Mouse (Mus musculus) limb, embryonic 13.5 days (tissue): ENCODE results near the gene Prr15l. TPM values are rescaled to one million over a fixed set of nuclear protein-coding genes. Genes with fewer than 3 reads are reported as not detected.

Experiments used
- ATAC-seq: fragments of 200-750 bp; cut with Nextera tagmentation; 2 replicates; pipeline ENCODE4 v1.8.0; 2017; ENCODE audit warnings: low read depth, moderate number of reproducible peaks, moderate TSS enrichment; ENCODE audit not compliant: low FRiP score
- H3K27ac ChIP-seq: fragments of 300-500 bp; sonication (generic); 2 replicates; pipeline ENCODE4 v1.5.1; 2015; ENCODE audit warnings: inconsistent platforms, mild to moderate bottlenecking, moderate library complexity
- H3K27me3 ChIP-seq: fragments of 300-500 bp; sonication (generic); 2 replicates; pipeline ENCODE4 v1.6.1; 2015; ENCODE audit warnings: mild to moderate bottlenecking, inconsistent platforms
- H3K36me3 ChIP-seq: fragments of 300-500 bp; sonication (generic); 2 replicates; pipeline ENCODE4 v1.6.1; 2015; ENCODE audit warnings: inconsistent platforms, mild to moderate bottlenecking, moderate library complexity
- H3K4me1 ChIP-seq: fragments of 300-500 bp; sonication (generic); 2 replicates; pipeline ENCODE4 v1.6.1; 2015; ENCODE audit warnings: inconsistent platforms
- H3K4me2 ChIP-seq: fragments of 300-500 bp; sonication (generic); replicated peaks from 2 replicates; pipeline ENCODE4 v1.6.1; 2015; ENCODE audit warnings: inconsistent platforms, mild to moderate bottlenecking, moderate library complexity
- H3K4me3 ChIP-seq: fragments of 300-500 bp; sonication (generic); 2 replicates; pipeline ENCODE4 v1.5.1; 2015; ENCODE audit warnings: moderate library complexity, mild to moderate bottlenecking, inconsistent platforms
- H3K9ac ChIP-seq: fragments of 300-500 bp; sonication (generic); 2 replicates; pipeline ENCODE4 v1.6.1; 2015; ENCODE audit warnings: mild to moderate bottlenecking, inconsistent platforms
- H3K9me3 ChIP-seq: fragments of 300-500 bp; sonication (generic); 2 replicates; pipeline ENCODE4 v1.6.1; 2016; ENCODE audit warnings: inconsistent platforms
- WGBS: fragments of 180-500 bp; shearing (Covaris S2); methylation state at CpG from one replicate; pipeline ENCODE4 v1.1.7; 2015; 5-methylcytosine and 5-hydroxymethylcytosine counted together
- polyA plus RNA-seq: library from polyadenylated mRNA; unstranded; fragments of >200 nt; fragmentation: Nextera tagmentation; extraction: Ambion mirVana; gene quantifications from 2 replicates; pipeline ENCODE4 v1.2.1, GENCODE M21; 2015

Gene Prr15l
- polyA plus RNA-seq, 1 experiment from 2014 or later: 0.97 TPM

GRCm38 (mm10) chr11:96973426-96973964 is 45.6 kb downstream of the Prr15l start:
- no peak for ATAC-seq
- H3K4me3 ChIP-seq: no peak overlapping the region
- H3K9me3 ChIP-seq: no peaks in the 10 kb centered on the region
- H3K9ac ChIP-seq: 0 out of 2 replicates have a peak overlapping the region, but pooled peaks have one; percentile 43
- no peaks in the 10 kb centered on the region for H3K27me3 ChIP-seq
- H3K4me2 ChIP-seq: no peak overlapping the region
- whole genome bisulfite sequencing: 83% methylated on average over 5 of the region's 5 CpGs
- H3K36me3 ChIP-seq: no peaks in the 10 kb centered on the region
- peaks cover 37% of the 10 kb centered on the region for H3K4me1 ChIP-seq
- H3K27ac ChIP-seq: peak overlapping the region; percentile 33; the same call in 1 of the 2 replicates

GRCm38 (mm10) chr11:96974813-96975212 is 46.9 kb downstream of the Prr15l start:
- Histone ChIP-seq H3K36me3 (no peaks in the 10 kb centered on the region), H3K4me1 (peaks cover 35% of the 10 kb centered on the region), H3K9me3 (no peaks in the 10 kb centered on the region), H3K27ac (0 out of 2 replicates have a peak overlapping the region, but pooled peaks have one; percentile 6), H3K9ac (no peak overlapping the region), H3K4me2 (no peak overlapping the region), H3K27me3 (no peaks in the 10 kb centered on the region), H3K4me3 (no peak overlapping the region)
- ATAC-seq: no peak
- 80% methylated on average over 5 of the region's 5 CpGs for WGBS

- no peak for ATAC-seq
- WGBS: 86% methylated on average over 10 of the region's 10 CpGs
- Histone ChIP-seq H3K4me2 (peak overlapping the region; percentile 71), H3K9ac (peak overlapping the region; percentile 95), H3K4me1 (peaks cover 29% of the 10 kb centered on the region), H3K9me3 (no peaks in the 10 kb centered on the region), H3K36me3 (no peaks in the 10 kb centered on the region), H3K4me3 (peak overlapping the region; percentile 81), H3K27ac (peak overlapping the region; percentile 92; the same call in 1 of the 2 replicates), H3K27me3 (no peaks in the 10 kb centered on the region)
Measured at GRCm38 (mm10) chr11:96975511-96976378, 47.8 kb downstream of the Prr15l start.

- WGBS: 47% methylated on average over 3 of the region's 3 CpGs
- no peak for ATAC-seq
- H3K27ac ChIP-seq: peak overlapping the region; percentile 92
Measured at GRCm38 (mm10) chr11:96976379-96976687, 48.4 kb downstream of the Prr15l start.

GRCm38 (mm10) chr11:96976911-96977591 is 49.1 kb downstream of the Prr15l start:
- no peaks in the 10 kb centered on the region for H3K9me3 ChIP-seq
- H3K4me2 ChIP-seq: peak overlapping the region; percentile 71
- 0 out of 2 replicates have a peak, but pooled peaks cover 4% of the 10 kb centered on the region for H3K27me3 ChIP-seq
- H3K4me1 ChIP-seq: peaks cover 24% of the 10 kb centered on the region
- no peaks in the 10 kb centered on the region for H3K36me3 ChIP-seq
- WGBS: under 1% methylated on average over 40 of the region's 50 CpGs
- peak overlapping the region; percentile 95 for H3K9ac ChIP-seq
- peak; percentile 71 for ATAC-seq
- H3K27ac ChIP-seq: peak overlapping the region; percentile 92
- H3K4me3 ChIP-seq: peak overlapping the region; percentile 81

More at GRCm38 (mm10) chr11:96976379-96976687, 48.4 kb downstream of the Prr15l start:
- peak overlapping the region; percentile 81 for H3K4me3 ChIP-seq
- H3K4me1 ChIP-seq: peaks cover 26% of the 10 kb centered on the region
- peak overlapping the region; percentile 71 for H3K4me2 ChIP-seq
- peak overlapping the region; percentile 95 for H3K9ac ChIP-seq
- no peaks in the 10 kb centered on the region for H3K9me3 ChIP-seq
- 0 out of 2 replicates have a peak, but pooled peaks cover 3% of the 10 kb centered on the region for H3K27me3 ChIP-seq
- H3K36me3 ChIP-seq: no peaks in the 10 kb centered on the region

- Histone ChIP-seq H3K27ac (peak overlapping the region; percentile 92), H3K36me3 (no peaks in the 10 kb centered on the region), H3K9me3 (no peaks in the 10 kb centered on the region), H3K9ac (peak overlapping the region; percentile 95), H3K4me3 (peak overlapping the region; percentile 81), H3K4me1 (peaks cover 27% of the 10 kb centered on the region), H3K27me3 (0 out of 2 replicates have a peak, but pooled peaks cover 4% of the 10 kb centered on the region), H3K4me2 (peak overlapping the region; percentile 95)
- ATAC-seq: peak; percentile 98
- WGBS: under 1% methylated on average over 45 of the region's 45 CpGs
Measured at GRCm38 (mm10) chr11:96977606-96978400, 49.9 kb downstream of the Prr15l start.

- no peak for ATAC-seq
- 31% methylated on average over 17 of the region's 17 CpGs for WGBS
Measured at GRCm38 (mm10) chr11:96978401-96979246, 50.7 kb downstream of the Prr15l start.

GRCm38 (mm10) chr11:96979329-96979728 is 51.4 kb downstream of the Prr15l start:
- Histone ChIP-seq H3K27me3 (0 out of 2 replicates have a peak, but pooled peaks cover 9% of the 10 kb centered on the region), H3K4me3 (no peak overlapping the region), H3K4me1 (peaks cover 27% of the 10 kb centered on the region), H3K36me3 (no peaks in the 10 kb centered on the region), H3K9ac (no peak overlapping the region), H3K27ac (no peak overlapping the region), H3K4me2 (no peak overlapping the region), H3K9me3 (no peaks in the 10 kb centered on the region)
- ATAC-seq: no peak
- 81% methylated on average over 7 of the region's 7 CpGs for WGBS

More at GRCm38 (mm10) chr11:96978401-96979246, 50.7 kb downstream of the Prr15l start:
- peak overlapping the region; percentile 79 for H3K27ac ChIP-seq
- no peaks in the 10 kb centered on the region for H3K9me3 ChIP-seq
- peak overlapping the region; percentile 95 for H3K4me2 ChIP-seq
- H3K4me3 ChIP-seq: peak overlapping the region; percentile 61
- H3K4me1 ChIP-seq: peaks cover 27% of the 10 kb centered on the region
- H3K9ac ChIP-seq: peak overlapping the region; percentile 76
- no peaks in the 10 kb centered on the region for H3K36me3 ChIP-seq
- H3K27me3 ChIP-seq: 0 out of 2 replicates have a peak, but pooled peaks cover 9% of the 10 kb centered on the region

- no peak overlapping the region for H3K9ac ChIP-seq
- H3K27me3 ChIP-seq: peaks cover 15% of the 10 kb centered on the region; the same call in 1 of the 2 replicates
- no peak for ATAC-seq
- H3K27ac ChIP-seq: no peak overlapping the region
- peaks cover 32% of the 10 kb centered on the region for H3K4me1 ChIP-seq
- WGBS: 77% methylated on average over 5 of the region's 5 CpGs
- H3K36me3 ChIP-seq: no peaks in the 10 kb centered on the region
- no peak overlapping the region for H3K4me3 ChIP-seq
- no peaks in the 10 kb centered on the region for H3K9me3 ChIP-seq
- H3K4me2 ChIP-seq: no peak overlapping the region
Measured at GRCm38 (mm10) chr11:96980021-96980420, 52.1 kb downstream of the Prr15l start.

GRCm38 (mm10) chr11:96981461-96981860 is 53.6 kb downstream of the Prr15l start:
- H3K36me3 ChIP-seq: no peaks in the 10 kb centered on the region
- peaks cover 33% of the 10 kb centered on the region for H3K4me1 ChIP-seq
- H3K9ac ChIP-seq: 0 out of 2 replicates have a peak overlapping the region, but pooled peaks have one; percentile 1
- H3K9me3 ChIP-seq: no peaks in the 10 kb centered on the region
- no peak for ATAC-seq
- H3K4me2 ChIP-seq: no peak overlapping the region
- no peak overlapping the region for H3K27ac ChIP-seq
- 78% methylated on average over 15 of the region's 15 CpGs for WGBS
- no peak overlapping the region for H3K4me3 ChIP-seq
- peaks cover 21% of the 10 kb centered on the region; the same call in 1 of the 2 replicates for H3K27me3 ChIP-seq
